Comparison of ENCODE assay signal across 29 mouse cellular contexts in genomic region chr10:17987823-17988423, GRCm38 (mm10). TPM values are rescaled to one million over a fixed set of nuclear protein-coding genes. Genes with fewer than 3 reads are reported as not detected.
A peak's percentile ranks its signal among the peaks of the same experiment; 100 is the strongest.
DNase-seq lines count a peak whose midpoint lies in the region; ATAC-seq lines count a peak whose summit lies in the region.
"Had no signal": no experiment of that assay in that cellular context is flagged by ENCODE, and none has a peak within 500 bp of the region (broad histone marks: within the 10 kb centered on the region; RNA-seq: fewer than 3 reads in every experiment).

No protein-coding gene starts in this region.

- no peaks in the 10 kb centered on the region for H3K36me3 ChIP-seq in heart, embryonic 10.5 days
- H3K36me3 ChIP-seq: embryonic facial prominence, embryonic 10.5 days; forebrain, embryonic 10.5 days; G1E; heart, embryonic 12.5 days; limb, embryonic 13.5 days; liver, embryonic 12.5 days; midbrain, embryonic 15.5 days had no signal

- H3K9me3 ChIP-seq in heart, embryonic 10.5 days: no peaks in the 10 kb centered on the region
- H3K9me3 ChIP-seq: embryonic facial prominence, embryonic 10.5 days; forebrain, embryonic 10.5 days; G1E; heart, embryonic 12.5 days; limb, embryonic 13.5 days; liver, embryonic 12.5 days; midbrain, embryonic 15.5 days had no signal

- no peaks in the 10 kb centered on the region for H3K4me1 ChIP-seq in heart, embryonic 10.5 days
- H3K4me1 ChIP-seq: embryonic facial prominence, embryonic 10.5 days; forebrain, embryonic 10.5 days; heart, embryonic 12.5 days; limb, embryonic 13.5 days; liver, embryonic 12.5 days; midbrain, embryonic 15.5 days had no signal

- 78% methylated on average over 8 of the region's 8 CpGs for WGBS in heart, embryonic 10.5 days

- H3K27me3 ChIP-seq in heart, embryonic 10.5 days (ENCODE audit: insufficient read depth, poor library complexity, severe bottlenecking): no peaks in the 10 kb centered on the region
- H3K27me3 ChIP-seq: CH12.LX; heart, embryonic 12.5 days; limb, embryonic 13.5 days; liver, embryonic 12.5 days; midbrain, embryonic 15.5 days had no signal

- peak; percentile 8 for DNase-seq in lung, postnatal 25 days (ENCODE audit: low spot score)
- no peak for DNase-seq in lung, postnatal 4 days
- DNase-seq in induced T-regulatory cell, adult 2 months (ENCODE audit: low read depth): peak; percentile 86
- peak; percentile 31 to 53 for DNase-seq in natural killer cell, adult 2 months (ENCODE audit: low spot score in 2 of 2)
- DNase-seq in heart, embryonic 10.5 days (ENCODE audit: low spot score): no peak
- DNase-seq in right cerebral cortex, adult 18-20 months: no peak
- DNase-seq: adrenal gland, postnatal 14 days; cerebellum, adult 9-11 months; gastrocnemius, postnatal 10 days; heart, adult 11 months; heart, postnatal 10 days; kidney, adult 11 months; kidney, postnatal 4 days; lung, adult 18-20 months; lung, postnatal 14 days; right cerebral cortex, postnatal 14 days; spleen, adult 18-20 months had no signal

- H3K27ac ChIP-seq in heart, embryonic 10.5 days: no peak overlapping the region
- H3K27ac ChIP-seq: embryonic facial prominence, embryonic 10.5 days; forebrain, embryonic 10.5 days; hindbrain, postnatal 0 days; limb, embryonic 13.5 days; liver, embryonic 12.5 days; midbrain, embryonic 15.5 days had no signal

- no peak overlapping the region for H3K4me3 ChIP-seq in heart, embryonic 10.5 days
- H3K4me3 ChIP-seq: embryonic facial prominence, embryonic 10.5 days; forebrain, embryonic 10.5 days; heart, embryonic 12.5 days; limb, embryonic 13.5 days; liver, embryonic 12.5 days; midbrain, embryonic 15.5 days had no signal

- peak; percentile 84 for ATAC-seq in CD4-positive, CD25-positive, alpha-beta regulatory T cell, adult 4 months
- ATAC-seq: forebrain, embryonic 16.5 days; hindbrain, postnatal 0 days; liver, embryonic 12.5 days; midbrain, embryonic 15.5 days; Patski had no signal

RNA-seq across cellular contexts. Expression of gene Abracl, which starts 35.2 kb away (rescaled TPM):
- polyA plus RNA-seq in CD4-positive, CD25-positive, alpha-beta regulatory T cell, adult 4 months (2017; shearing (Covaris generic)): 100 to 1,000 TPM; 346 to 495 TPM
- 190 and 216 TPM in 2 replicates for polyA plus RNA-seq in heart, embryonic 10.5 days (2016; fragmentation: Nextera tagmentation; extraction: Ambion mirVana)

RNA-seq across cellular contexts. Expression of gene Heca, which starts 40.1 kb away (rescaled TPM):
- 10 to 100 TPM; 29.1 to 36.7 TPM for polyA plus RNA-seq in CD4-positive, CD25-positive, alpha-beta regulatory T cell, adult 4 months (2017; shearing (Covaris generic))
- 2.9 TPM in 2 replicates for polyA plus RNA-seq in heart, embryonic 10.5 days (2016; fragmentation: Nextera tagmentation; extraction: Ambion mirVana)

Comparison
In these comparisons a context has a peak if more than half of its experiments do, and no peak if none do; other contexts are left out.
1. DNase-seq: peak in lung, postnatal 25 days (single experiment), induced T-regulatory cell, adult 2 months (single experiment) and natural killer cell, adult 2 months (2 of 2); none in lung, postnatal 4 days (0 of 2), heart, embryonic 10.5 days (single experiment) and right cerebral cortex, adult 18-20 months (single experiment).